Mouse (Mus musculus): ENCODE measurements at regions not wholly inside any gene's neighbourhood (a gene's known extent, or its start where the extent isn't known, plus 50 kb on each side); places are given as distances from the start of the nearest gene placed in this dataset.

DNA sequence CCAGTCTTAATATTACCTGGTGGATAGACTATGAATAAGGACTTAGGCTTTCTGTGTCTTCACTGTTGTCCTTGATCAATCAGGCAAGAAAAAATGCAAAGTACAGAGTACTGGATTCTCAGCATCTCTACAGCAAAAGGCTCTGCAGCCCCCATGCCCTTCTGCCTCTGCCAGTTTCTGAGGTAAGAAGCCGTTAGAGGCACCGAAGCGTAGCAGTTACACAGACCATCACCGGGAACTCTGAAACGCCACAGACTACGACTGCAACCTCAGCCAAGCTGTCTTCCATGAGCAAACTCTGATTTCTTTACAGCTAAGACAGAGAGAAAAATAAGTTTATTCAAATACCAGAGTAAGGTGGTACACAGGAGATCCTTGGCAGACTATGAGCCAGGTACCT lies 396.5 kb downstream of the Rwdd3 start:
- ATAC-seq (ENCODE audit: insufficient number of reproducible peaks, low FRiP score, low TSS enrichment) = no peak

DNA sequence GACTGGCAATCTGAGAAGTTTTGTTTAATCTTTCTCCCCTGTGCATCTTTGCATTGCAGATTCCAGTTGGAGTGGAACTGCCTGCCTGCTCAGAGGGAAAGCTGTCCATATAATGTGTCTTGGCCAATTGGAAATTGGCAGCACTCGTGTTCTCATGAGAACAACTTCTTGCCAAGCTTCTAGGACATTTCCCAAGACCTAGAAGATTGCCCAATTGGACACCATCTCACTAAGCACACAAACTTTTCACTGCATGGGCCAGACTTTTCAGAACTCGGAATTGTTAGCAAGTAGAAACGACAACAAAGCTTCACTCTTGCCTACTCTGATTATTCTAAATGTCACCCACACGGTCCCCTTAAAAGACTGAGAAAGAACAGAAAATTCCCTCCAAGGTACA lies 409.8 kb downstream of the Rwdd3 start:
- no peak for ATAC-seq (ENCODE audit: insufficient number of reproducible peaks, low FRiP score, low TSS enrichment)

DNA sequence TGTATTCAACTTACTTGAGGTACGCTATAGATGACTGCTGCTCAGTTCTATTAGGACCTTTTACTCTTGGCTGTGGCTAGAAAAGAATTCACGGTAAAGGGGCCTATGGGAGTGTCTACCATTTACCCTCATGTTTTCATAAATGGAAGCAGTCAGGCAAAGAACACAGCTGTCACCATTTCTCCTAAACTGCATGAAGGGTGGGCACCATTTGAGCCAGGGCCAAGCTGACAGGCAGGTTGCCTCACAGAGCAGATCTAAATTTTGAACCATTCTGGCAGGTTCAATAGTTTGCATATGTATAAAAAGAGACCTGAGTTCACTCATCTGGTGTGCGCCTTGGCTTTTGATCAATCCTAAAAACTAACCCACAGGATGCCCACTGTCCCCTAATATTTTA lies 410.3 kb downstream of the Rwdd3 start:
- ATAC-seq (ENCODE audit: insufficient number of reproducible peaks, low FRiP score, low TSS enrichment) = no peak

DNA sequence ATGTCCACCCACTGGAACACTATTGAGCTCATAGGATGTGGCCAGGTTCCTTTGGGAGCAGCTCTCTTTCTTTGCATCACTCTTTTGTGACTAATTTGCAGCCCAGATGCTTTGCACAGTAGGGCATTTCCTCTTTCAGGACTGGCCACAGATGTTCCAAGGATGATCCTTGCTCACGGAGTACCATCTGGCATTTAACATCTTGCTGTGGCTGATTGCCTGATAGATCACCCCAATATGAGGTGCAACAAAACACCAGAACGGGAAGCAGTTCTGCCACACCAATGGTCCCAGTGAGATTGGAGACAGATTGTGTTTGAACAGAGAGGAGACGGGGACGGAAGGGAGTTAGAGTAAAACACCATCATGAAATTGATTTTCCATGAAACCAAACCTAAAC lies 423.0 kb downstream of the Rwdd3 start:
- no peak for ATAC-seq (ENCODE audit: insufficient number of reproducible peaks, low FRiP score, low TSS enrichment)

DNA sequence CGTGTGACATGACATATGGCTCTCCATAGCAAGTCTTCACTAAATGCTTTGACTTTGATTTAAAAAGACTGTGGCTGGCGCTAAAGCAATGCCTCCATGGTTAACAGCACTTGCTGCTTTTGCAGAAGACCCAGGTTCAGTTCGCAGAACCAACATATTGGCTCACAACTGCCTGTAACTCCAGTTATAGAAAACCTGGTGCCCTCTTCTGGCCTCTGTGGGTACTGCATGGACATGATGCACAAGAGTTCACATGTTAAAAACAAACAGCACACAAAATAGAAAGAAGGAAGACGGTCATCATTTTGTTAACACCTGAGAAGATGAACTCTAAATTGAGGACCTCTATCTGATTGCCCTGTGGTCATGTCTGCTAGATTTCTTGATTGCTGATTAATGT lies 423.8 kb downstream of the Rwdd3 start:
- ATAC-seq (ENCODE audit: insufficient number of reproducible peaks, low FRiP score, low TSS enrichment) = no peak

DNA sequence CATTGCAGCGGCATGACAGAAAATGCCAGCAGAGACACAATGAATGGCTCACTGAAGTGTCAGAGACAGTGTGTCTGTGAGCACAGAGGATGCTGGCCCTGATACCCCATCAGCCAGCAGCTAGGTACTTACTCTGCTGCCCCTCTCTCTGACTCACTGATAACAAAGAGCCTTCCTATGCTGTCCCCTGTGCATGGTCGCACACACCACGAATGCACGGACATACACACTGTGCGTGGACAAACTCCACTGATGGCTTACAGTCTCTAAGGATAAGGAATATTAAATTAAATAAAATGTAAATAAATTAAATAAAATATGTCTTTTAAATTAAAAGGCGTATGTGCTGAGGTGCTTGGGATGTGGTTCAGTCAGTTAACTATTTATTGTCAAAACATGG lies 438.2 kb downstream of the Rwdd3 start:
- ATAC-seq (ENCODE audit: insufficient number of reproducible peaks, low FRiP score, low TSS enrichment) = no peak

DNA sequence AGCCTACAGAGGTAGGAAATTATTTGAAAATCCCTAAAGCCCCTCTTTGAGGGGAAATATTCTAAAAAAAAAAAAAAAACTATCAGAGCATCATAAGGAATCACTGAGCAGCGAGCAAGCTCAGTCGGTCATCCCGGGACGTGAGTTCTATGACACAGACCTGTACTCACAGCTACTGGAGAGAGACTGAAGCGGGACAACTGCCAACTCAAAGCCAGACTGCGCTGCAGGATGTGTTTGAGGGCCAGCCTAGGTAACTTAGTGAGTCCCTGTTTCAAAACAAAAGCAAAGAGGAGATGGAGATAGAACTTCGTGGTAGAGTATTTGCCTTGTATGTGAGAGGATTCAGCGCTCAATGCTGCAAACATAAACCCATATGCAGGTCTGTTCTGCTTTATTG lies 439.1 kb downstream of the Rwdd3 start:
- peak; percentile 83 for ATAC-seq (ENCODE audit: insufficient number of reproducible peaks, low FRiP score, low TSS enrichment)

DNA sequence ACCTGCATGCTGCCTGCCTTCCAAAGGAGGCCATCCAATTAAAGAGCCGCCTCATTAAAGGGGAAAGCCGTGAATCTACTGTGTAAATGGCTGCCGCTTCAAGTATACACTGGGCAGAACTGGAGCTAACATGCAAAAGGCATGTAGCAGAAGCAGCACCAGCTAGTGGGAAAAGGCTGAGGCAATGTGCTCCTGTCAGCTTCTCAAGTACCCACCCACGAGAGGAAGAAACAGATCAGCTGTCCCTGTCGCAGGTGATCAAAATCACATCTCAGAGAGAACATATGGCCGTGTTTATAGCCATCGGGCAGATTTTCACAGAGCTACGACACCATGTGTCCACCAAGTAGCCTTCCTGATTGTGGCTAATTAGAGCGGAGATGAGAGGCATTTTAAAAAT lies 440.2 kb downstream of the Rwdd3 start:
- peak; percentile 96 for ATAC-seq (ENCODE audit: insufficient number of reproducible peaks, low FRiP score, low TSS enrichment)

DNA sequence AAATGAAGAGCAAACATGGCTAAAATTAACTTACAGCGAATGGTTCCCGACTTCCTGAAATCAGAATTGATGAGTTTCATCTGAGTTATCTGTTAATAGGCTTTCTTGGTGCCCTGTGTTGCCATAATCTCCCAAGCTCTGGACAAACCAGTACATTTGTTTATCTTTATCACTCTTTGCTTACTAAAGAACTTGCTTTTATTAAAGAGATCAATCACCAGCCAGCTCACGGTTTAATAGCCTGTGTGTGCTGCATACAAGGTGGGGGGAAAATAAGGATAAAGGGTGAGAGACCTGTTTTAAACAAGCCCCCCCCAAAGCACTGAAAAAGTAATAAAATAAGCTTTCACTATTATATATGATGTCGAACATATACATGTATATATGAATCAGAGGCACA lies 441.3 kb downstream of the Rwdd3 start:
- no peak for ATAC-seq (ENCODE audit: insufficient number of reproducible peaks, low FRiP score, low TSS enrichment)

DNA sequence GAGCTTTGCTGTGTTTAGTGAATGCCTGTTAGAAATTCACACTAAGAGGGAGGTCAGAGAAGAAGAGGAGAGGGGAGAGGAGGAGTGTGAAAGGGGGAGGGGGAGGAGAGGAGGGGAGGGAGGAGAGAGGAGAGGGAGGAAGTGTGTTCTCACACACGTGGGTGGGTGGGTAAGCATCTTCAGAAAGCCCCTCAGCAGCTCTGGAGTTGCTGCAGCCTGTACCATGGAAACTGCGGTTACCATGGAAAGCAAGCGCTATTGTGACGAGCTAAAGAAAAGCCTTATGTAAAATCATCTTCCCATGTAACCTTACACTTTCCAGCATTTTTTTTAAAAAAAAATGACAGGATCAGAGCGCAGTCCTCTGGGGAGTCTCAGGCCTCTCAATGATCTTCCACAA lies 441.8 kb downstream of the Rwdd3 start:
- ATAC-seq (ENCODE audit: insufficient number of reproducible peaks, low FRiP score, low TSS enrichment) = no peak

DNA sequence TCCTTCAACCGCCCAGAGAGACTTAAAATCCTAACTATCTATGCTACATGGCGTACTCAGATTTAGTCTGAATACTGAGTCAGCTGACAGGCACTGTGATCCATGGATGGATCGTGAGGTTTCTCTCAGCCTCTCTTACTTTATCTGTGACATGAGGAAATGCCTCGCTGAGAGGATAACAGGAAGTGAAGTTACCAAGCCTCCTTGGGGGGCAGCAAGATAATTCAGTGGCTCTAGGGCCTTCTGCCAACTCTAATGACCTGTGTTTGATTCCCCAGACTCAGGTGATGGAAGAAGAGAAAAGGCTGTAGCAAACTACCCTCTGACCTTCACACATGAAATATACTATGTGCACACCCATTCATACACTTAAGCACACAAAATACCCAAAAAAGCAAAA lies 486.3 kb downstream of the Rwdd3 start:
- ATAC-seq (ENCODE audit: insufficient number of reproducible peaks, low FRiP score, low TSS enrichment) = no peak

DNA sequence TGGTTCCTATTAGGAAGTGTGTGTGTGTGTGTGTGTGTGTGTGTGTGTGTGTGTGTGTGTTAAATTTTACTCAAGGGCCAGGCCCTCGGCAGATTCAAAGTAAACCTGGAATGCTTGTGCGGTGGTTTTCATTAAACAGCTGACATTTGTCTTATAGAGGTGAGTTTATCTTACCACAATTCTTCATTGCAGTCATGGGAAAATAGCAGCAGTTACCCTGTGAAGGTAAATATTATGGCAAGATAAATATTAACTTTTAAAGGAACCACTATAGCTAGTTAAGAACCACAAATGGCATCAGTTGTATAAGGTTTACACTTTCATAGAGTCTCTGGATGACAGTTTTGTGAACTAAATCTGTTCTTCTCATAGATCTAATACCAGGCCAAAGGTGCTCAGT lies 495.6 kb downstream of the Rwdd3 start:
- ATAC-seq (ENCODE audit: insufficient number of reproducible peaks, low FRiP score, low TSS enrichment) = no peak

DNA sequence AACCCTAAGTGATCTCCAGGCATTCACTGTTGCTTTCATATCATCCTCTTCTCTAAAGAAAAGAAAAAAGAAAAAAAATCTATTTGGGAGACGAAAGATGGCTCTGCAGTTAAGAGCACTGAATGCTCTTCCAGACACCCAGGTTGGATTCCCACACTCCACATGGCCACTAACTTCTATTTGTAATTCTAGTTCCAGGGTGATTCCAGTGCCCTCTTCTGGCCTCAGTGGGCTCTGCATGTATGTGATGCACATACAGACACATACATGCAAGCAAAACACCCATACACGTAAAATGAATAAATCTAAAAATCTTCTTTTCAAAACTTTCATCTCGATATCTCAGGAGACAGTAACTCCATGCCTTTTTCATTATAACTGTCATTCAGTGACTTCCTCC lies 502.8 kb downstream of the Rwdd3 start:
- no peak for ATAC-seq (ENCODE audit: insufficient number of reproducible peaks, low FRiP score, low TSS enrichment)

DNA sequence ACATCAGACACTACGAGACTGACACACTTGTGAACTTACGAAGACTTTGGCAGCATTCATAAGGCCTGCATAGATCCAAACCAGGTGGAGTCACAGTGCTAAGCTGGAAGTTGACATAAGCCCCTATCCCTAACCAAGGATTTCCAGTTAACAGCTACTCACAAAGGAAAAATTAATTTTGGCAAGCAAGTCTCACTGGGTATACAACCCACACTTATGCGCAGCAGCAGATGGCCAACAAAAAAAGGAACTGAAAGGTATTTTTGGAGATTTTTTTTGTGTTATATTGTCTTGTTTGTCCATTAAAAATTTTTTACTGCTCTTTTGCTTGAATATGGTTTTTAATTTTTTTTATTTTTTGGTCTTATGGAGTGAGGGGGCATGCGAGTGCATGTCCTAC lies 509.0 kb downstream of the Rwdd3 start:
- ATAC-seq (ENCODE audit: insufficient number of reproducible peaks, low FRiP score, low TSS enrichment) = no peak

DNA sequence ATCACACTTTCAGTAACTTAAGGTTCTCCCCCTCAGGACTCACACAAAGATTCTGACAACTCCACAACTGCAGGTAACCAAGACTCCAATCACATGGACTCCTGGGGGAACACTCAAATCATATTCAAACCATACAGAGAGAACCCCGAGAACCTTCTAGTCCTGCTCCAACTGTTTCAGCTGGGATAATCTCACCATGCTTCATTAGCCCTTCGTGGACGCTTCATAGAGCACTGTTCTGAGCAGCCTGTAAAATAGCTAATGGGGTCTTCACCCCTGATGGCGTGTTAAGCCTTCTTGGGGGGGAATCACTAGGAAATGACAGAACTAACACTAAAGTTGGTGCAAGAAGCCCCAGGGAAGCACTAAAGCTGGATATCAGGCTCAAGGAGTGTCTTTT lies 510.7 kb downstream of the Rwdd3 start:
- ATAC-seq (ENCODE audit: insufficient number of reproducible peaks, low FRiP score, low TSS enrichment) = no peak

DNA sequence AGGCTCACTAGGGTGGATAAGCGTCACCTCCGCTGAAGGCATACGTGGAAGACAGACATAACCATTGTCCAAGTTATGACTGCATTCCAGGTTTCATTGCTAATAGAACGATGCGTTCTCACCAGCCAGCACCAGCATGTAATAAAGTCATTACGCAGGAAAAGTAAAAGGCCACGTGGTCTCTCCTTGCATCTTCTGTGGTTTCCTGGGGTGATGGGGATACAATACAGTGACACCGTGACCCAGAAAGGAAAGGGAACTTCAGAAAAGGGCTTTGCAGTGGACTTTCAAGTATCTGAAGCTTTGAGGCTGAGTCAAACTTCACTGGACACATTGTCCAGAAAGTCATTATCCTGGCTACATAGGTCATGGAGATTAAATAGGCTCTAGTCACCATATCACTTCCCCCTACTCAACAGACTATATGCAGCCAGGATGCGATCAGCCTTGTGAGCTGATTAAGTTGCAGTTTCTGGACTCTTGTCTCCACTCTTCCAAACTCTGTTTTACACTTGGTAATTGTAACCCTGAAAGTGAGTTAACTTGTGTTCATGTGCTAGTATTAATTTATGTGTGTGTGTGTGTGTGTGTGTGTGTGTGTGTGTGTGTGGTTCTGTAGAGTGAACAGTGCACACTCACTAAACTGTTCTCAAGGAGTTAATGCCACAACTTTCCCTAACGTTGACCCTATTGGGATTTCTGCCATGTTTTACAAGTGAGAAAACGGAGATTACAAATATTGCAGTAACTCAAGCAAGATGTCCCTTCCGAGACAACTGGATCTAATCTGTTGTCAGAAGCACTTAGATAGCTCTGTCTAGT lies 522.2 kb downstream of the Rwdd3 start:
- ATAC-seq (ENCODE audit: insufficient number of reproducible peaks, low FRiP score, low TSS enrichment) = no peak

DNA sequence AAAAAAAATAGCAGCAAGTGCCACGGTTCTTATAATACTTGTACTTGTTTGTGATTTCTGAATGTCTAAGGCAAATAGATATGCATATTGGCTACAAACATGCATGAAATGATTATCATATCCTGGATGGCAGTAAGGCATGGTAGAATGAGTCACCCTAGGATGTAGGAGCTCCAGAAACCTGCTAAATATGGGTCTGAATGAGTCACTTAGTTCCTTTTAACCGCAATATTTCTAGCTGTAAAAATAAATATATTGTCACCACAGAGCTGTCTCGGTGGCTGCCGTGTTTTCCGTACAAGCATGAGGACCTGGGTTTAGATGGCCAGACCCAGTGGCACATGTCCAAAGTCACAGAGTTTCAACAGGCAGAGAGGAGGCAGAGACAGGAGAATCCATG lies 523.1 kb downstream of the Rwdd3 start:
- no peak for ATAC-seq (ENCODE audit: insufficient number of reproducible peaks, low FRiP score, low TSS enrichment)

DNA sequence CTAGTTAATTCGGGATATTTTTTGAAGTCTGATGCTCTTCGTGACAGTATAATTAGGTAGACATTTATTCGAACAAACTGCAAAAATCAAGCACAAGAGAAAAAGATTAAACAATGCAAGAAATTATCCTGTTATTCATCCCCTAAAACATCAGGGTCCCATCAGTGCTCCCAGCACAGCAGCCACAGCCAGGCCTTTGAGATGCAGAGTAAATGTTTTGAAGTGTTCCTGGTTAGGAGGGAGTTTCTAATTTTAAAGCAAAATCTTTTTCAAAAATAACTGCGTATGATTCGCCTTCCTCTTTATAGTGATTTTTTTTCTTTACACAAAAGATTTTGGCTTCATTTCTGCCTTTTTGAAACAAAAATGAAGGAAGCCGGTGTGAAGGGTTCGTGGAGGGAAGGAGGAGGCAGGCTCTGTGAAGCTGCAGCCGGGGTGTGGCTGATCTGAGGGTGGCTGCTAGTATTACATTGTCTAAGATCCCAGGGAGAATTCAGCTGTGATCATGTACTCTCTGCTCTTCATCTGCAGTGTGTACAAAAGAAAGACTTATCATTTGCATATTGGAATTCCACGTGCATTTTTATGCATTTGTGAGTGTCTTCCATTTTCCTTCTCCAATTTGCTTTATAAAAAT lies 534.7 kb downstream of the Rwdd3 start:
- no peak for ATAC-seq (ENCODE audit: insufficient number of reproducible peaks, low FRiP score, low TSS enrichment)

DNA sequence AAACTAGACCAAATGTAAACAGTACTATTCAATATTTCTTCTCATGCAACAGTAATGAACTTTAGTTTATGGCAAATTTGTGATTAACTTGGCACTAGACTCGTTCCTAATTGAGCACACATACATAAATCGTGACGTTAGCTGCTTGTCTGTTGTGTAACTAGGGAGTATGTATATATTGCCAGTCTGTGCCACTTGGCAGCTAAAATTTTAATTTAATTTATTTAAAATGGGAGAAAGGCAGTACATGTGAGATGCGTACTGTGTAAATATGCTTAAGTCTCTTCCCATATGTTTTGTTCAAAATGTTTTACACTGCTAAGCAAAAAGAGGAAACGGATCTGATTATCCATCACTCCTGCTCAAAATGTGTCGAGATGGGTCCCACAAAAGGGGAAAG lies 553.1 kb downstream of the Rwdd3 start:
- ATAC-seq (ENCODE audit: insufficient number of reproducible peaks, low FRiP score, low TSS enrichment) = no peak

DNA sequence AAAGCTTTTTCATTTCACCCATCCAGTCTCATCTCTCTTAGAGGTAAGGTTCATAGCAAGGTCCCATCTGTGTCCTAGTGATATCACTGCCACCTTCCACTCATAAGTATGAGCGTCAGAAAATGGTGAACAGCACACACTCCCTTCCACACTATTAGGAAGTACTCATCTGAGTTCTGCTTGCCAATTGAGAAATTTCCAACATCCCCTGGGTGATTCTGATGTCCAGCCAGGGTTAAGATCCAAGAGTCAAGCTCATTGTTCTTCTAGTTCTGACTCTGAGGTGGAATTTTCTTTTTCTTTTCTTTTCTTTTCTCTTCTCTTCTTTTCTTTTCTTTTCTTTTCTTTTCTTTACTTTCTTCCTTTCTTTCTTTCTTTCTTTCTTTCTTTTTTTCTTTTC lies 577.3 kb downstream of the Rwdd3 start:
- 0 out of 2 replicates have a peak, but pooled peaks have one; percentile 49 for ATAC-seq (ENCODE audit: insufficient number of reproducible peaks, low FRiP score, low TSS enrichment)

DNA sequence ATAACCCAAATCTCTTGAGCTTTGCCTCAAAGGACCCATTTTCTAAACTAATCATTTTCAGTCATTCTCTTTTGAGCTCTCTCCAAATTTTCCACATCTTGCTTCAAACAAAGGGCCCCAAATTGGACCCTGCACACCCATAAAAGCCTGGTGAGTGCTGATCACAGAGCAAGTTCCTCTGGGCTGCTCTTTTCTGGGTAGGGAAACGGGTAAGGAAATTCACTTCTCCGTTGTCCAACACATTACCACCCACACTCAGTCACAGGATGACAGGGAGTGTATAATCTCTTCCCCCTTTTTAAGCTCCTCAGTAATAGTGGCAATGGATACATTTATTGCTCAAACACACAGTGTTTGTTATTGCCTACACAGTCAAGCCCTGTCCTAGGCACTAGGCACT lies 580.3 kb downstream of the Rwdd3 start:
- no peak for ATAC-seq (ENCODE audit: insufficient number of reproducible peaks, low FRiP score, low TSS enrichment)

DNA sequence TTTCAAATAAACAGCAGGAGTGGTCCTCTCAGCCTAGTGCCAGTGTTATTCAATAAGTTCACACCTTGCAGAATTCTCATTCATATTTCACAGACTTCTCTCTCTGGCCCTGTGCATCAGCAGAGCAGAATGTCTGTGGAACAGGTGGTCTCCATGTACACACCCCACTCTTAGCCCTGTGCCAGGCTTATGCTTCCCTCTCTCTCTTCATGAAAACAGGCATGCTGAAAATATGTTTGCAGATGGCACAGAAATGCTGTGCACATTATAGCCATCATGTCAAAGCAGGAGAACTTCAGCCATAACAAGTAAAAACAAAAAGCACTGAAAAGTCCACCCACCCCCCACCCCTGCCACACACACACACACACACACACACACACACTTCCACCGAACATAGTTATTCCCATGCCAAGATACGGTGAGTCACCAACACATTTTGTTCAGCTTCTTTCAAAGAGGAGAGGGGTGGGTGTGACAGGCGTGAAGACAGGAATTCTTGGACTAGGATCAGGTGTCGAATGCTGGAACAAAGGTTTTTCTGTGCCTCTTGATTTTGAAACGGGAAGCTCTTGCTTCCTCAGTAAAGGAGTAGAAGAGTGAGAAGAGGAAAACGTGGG lies 600.6 kb downstream of the Rwdd3 start:
- no peak for ATAC-seq (ENCODE audit: insufficient number of reproducible peaks, low FRiP score, low TSS enrichment)

All from cerebellum, adult (tissue).